Mouse (Mus musculus): ENCODE data around the gene Anks1b.
A peak's percentile ranks its signal among the peaks of the same experiment; 100 is the strongest.

Gene Anks1b

DNA sequence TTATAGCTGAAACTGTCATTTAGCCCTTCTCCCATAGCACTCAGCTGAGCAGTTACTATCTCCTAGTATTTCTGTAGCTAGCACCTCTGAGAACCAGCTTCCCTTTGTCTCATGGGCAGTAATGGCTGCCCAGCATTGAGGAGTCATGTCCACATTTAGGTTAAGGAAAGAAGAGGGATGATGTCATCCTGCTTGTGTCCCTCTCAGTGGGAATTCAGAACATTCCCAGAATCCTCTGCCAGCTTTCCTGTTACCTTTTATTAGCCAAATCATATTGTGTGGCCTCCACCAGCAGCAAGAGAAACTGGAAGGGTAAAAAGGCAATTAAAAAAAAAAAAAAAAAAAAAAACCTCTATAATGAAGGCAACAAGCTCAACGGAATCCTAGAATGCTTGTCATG lies 851.6 kb downstream of the Anks1b start:
- no peak for DNase-seq (ENCODE audit: low read depth, low spot score)

- peak; percentile 71 for DNase-seq (ENCODE audit: low read depth, low spot score)
Observed at GRCm38 (mm10) chr10:90728401-90729358, 855.4 kb downstream of the Anks1b start.

DNA sequence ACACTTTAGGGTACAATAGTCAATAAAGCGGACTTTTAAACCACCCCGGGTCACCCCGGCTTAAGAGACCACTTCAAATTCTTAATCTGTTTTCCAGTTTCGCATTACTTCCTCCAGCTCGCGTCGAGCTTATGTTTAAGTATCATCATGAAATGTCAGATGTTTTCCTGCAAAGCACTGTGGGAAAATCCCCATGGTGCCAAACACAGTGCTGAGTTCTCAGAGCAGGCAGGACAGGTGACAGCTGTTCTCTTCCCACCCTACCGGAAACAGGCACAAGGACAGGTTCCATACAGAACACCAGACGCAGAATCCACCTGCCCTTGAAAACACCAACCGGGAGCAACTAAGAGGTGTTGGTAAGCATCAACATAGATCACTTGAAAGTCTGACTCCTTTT lies 856.2 kb downstream of the Anks1b start:
- DNase-seq (ENCODE audit: low read depth, low spot score): no peak

- no peak for DNase-seq (ENCODE audit: low read depth, low spot score)
Observed at GRCm38 (mm10) chr10:90732823-90733222, 859.5 kb downstream of the Anks1b start.

GRCm38 (mm10) chr10:90733632-90734031 lies 860.3 kb downstream of the Anks1b start:
- peak; percentile 56 for DNase-seq (ENCODE audit: low read depth, low spot score)

DNA sequence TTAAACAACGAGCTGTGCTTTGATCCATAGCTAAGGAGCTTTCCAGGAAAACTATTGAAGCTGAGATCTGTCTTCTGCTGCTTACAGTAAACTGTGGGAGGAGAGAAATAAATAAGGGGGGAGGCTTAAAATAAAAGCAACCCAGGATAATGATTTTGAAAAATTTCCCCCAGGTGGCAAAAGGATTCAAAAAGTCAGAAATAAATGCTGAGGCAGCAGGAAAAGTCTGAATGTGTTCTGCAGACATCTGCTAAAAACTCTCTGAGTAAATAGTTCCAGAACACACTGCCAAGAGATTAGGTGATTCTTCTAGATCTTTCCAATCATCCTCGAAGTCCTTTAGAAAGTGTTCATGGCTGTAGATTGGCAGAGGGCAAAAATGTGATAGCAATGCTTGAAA lies 865.2 kb downstream of the Anks1b start:
- no peak for DNase-seq (ENCODE audit: low read depth, low spot score)

DNA sequence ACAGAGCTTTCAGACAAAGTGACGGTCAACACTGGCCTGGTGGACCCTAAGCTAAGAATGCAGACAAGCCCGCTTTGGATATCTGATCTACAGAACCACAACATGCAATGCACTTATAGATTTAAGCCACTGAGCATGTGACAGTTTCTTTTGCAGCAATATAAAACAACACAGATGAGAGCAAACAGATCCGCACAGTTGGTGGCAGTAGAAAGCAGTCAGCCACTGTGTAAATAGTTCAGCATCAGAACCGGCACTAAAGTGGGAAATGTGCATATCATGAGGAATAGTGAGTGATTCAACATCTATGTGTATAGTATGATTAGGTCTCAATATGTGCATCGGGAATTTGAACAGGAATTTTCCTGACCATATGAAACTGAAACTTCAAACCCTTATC lies 867.6 kb downstream of the Anks1b start:
- DNase-seq (ENCODE audit: low read depth, low spot score): no peak

DNA sequence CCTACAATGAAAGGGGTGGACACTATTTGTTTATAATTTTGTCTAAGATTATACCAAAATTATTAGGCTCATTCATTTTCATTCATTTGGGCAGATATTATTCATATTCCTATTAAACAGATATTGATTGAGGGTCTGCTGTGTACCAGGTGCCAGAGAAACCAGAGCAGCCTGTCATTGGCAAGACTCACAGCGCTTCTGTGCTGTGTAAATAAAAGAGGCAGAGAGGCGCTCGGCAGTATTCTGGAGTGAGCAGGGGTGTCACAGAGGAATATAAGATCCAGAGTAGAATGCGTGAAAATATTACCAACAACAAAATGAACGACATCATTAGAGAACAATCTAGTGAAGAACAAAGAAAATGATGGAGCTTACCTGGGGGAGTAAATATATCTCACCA lies 878.6 kb downstream of the Anks1b start:
- no peak for DNase-seq (ENCODE audit: low read depth, low spot score)

- no peak for DNase-seq (ENCODE audit: low read depth, low spot score)
Observed at GRCm38 (mm10) chr10:90753106-90753505, 879.8 kb downstream of the Anks1b start.

- no peak for DNase-seq (ENCODE audit: low read depth, low spot score)
Observed at GRCm38 (mm10) chr10:90757773-90758172, 884.5 kb downstream of the Anks1b start.

- no peak for DNase-seq (ENCODE audit: low read depth, low spot score)
Observed at GRCm38 (mm10) chr10:90759929-90760328, 886.6 kb downstream of the Anks1b start.

DNA sequence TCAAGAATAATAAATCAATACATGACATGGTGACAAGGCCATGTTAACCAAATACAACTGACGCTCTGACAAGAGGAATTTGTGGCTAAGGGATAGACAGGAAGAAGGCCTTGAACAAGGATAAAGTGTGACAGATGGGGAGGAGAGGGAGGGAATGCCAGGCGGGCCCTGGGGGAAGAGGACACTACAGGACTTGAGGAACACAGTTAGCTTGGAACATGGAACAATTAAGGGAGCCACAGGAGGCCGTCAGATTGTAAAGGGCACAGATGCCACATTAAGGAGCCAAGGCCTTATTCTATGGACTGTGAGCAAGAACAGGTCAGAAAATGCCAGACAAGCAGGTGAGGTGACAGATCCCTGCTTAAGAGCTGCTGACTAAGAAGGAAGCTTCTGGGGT lies 893.0 kb downstream of the Anks1b start:
- DNase-seq (ENCODE audit: low read depth, low spot score): no peak

DNA sequence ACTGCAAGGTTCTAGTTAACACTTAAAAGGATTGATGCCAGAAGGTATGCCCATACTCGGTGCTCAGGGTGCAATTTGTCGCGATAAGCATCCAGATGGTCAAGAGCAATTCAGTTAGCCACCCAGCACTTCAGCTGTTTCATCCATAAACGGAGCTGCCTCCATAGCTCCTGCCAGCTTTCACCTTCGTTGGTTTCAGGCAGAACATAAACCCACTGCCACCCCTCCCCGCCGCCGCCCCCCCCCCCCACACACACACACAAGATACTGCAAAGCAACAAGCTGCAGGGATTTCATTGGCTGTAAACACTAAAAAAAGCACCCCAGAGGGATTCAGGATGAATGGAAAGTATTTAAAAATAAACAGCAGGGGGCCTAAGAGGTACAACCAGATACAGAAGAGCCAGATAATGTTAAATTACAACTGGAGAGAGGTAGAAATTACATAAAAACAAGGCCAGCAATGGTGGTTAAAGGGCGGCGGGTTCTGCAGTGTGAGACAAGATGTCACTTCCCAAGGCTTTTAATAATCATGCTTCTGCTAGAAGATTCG lies 897.2 kb downstream of the Anks1b start:
- no peak for DNase-seq (ENCODE audit: low read depth, low spot score)

DNA sequence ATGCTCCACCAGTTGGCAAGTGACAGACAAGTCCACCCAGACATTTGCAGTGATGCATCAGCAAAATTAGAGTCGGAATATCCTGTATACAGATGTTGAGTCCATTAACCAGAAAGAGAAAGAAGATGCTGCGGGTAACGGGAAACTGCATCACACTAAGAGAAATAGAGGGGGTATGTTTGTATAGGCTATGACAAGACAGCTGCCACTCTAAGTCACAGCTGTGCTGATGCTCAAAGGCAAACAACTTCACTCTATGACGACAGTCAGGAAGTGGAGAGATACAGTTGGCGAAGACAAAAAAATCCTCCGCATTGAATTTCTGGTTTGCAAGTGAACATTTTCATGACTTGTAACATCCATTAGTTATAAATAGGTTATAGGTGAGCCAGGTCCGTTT lies 897.7 kb downstream of the Anks1b start:
- no peak for DNase-seq (ENCODE audit: low read depth, low spot score)

DNA sequence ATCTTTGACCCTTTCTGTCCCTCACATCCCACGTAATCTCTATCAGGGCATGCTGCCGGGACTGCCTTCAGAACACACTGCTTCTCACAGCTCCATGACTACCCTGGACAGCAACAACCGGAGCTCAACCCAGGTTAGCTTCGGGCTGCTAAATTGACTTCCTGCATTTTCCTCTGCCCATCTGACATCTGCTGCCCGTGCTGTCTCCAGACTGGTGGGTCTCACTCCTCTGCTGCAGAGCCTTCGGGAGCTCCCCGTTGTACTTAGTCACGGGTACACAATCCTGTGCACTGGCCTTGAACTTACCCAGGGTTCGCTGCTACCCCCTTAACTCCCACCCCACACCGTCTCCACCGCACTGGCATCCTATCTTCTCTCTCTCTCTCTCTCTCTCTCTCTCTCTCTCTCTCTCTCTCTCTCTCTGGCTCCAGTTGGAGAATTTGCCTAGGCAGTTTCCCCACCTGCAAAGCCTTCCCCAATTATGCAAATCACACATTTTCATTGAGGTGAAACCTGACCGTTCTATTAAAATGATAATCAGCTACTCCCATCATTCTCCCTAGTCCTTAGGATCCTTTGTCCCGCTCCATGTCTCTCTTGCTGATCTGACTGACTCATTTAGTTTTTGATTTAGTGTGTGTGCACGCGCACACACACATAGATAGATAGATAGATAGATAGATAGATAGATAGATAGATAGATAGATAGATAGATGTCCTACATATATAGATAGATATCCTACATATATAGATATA lies 898.3 kb downstream of the Anks1b start:
- peak; percentile 46 for DNase-seq (ENCODE audit: low read depth, low spot score)

DNA sequence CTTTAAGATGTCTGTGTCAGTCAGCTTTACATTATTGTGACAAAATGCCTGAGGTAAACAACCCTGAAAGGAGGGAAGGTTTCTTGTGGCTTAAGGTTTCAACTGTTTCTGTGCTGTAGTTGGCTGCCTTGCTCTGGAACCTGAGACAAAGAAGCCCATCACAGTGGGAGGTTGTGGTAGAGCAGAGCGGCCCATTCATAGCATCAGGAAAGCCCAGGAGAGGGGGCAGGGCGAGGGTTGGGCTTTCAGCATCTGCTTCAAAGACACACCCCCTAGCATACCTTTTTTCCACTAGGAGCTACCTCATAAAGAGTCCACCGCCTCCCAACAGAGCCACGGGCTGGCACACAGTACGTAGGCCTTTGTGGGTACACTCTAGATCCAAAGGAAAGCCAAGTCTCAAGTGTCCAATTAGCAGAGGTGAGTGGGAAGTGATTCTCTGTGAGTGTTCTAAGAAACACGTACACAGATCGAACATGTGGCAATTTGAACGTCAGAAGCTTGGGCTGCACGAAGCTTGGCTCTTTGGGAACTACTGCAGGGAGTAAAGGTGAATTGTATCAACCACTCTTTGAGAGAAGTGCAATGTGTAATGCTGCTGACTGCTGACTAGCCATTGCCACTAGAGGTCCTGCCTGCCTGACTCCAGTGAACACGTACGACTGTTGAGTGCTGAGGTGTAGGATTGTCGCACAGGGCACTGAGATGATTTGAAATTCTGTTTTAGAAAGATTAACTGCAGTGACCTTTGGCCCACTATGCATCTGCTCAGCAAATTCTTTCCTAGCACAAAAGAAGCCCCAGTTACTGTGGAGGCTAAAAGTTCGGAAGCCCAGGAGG lies 906.5 kb downstream of the Anks1b start:
- DNase-seq (ENCODE audit: low read depth, low spot score): peak; percentile 72

DNA sequence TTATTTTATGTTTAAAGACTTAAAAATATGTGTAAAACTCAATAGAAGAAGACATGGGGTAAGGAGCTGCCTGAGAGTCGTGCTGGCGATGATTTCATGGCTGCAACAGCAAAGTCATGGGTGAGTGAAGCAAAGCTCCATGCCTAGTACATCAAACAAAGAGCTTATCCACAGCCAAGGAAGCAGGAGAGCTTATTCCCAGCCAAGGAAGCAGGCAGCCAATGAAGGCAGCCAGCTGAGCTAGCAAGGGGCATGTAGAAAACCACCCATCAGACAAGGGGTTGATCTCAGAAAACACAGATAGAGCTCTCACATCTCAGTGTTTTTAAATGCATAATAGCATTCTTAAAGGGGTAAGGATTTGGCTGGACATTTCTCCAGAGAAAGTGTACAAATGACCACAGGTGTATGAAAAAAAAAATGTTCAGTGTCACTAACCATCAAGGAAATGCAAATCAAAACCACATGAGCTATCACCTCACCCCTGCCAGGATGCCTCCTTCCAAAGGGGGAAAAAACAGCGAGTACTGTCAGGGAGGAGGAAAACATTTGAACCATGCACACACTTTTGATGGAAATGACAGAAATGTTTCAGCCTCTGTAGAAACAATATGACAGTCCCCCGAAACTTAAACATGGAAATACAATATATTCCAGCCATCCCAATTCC lies 911.8 kb downstream of the Anks1b start:
- DNase-seq (ENCODE audit: low read depth, low spot score): no peak

DNA sequence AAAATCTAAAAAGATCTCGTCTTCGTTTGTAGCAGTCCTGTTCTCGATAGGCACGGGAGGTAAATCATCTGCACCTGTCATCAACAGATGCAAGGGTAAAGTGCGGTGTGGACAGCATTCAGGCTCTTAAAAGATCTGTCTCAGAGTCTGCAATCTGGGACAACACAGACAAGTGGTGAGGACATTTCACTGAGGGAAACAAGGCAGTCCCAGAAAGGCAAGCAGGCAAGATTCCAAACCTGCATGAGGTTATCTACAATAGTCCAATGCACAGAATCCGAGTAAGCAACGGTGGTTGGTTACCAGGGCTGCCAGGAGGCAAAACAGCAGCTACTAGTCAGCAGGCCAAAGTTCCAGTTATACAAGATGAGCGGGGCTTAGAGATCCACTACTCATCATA lies 912.4 kb downstream of the Anks1b start:
- DNase-seq (ENCODE audit: low read depth, low spot score): no peak

DNA sequence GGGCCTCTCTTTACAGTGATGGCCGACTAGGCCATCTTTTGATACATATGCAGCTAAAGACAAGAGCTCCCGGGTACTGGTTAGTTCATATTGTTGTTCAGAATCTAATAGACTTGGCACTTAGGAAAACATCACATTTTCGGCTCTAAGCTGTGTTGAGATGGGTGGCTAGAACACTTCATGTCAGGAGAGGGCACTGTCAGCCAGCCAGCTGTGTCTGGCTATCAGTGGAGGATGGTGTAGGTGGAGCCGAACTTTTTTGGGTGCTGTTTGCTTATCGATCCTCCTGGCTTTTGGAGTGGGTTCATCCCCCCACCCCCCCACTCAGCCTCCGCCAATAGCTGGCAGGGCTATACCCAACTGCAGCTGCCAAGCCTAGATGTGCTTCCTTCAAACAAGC lies 929.8 kb downstream of the Anks1b start:
- DNase-seq (ENCODE audit: low read depth, low spot score): no peak

DNA sequence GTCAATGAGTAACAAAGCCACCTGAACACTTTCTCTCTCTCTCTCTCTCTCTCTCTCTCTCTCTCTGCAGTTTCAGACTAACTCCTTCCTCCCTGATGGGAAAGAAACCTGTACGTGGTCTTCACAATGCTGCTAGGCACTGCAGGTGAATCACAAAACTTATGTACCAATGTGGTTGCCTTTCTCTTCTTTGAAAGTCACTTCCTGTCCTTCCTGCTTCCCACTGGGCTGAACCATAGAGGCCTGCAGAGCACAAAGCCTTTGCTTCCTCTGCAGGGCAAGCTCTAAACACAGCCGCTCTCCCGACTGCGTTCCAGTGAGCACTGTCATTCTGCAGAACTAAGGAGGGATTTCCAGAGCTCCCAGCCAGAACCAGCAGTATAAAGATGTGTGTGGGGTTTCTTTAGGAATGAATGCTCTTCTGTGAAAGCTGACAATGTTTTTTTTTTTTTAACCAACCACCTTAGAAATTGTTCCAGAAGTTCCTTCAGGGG lies 931.3 kb downstream of the Anks1b start:
- DNase-seq (ENCODE audit: low read depth, low spot score): peak; percentile 18
